Mouse (Mus musculus) urinary bladder, postnatal 14 days (tissue): ENCODE measurements around the gene Tmem209.

Experiments used
- DNase-seq: peaks from one replicate; pipeline ENCODE4 v3.0.0; 2021; ENCODE audit warnings: low spot score

Gene Tmem209

GRCm38 (mm10) chr6:30461755-30462344 is 47.7 kb downstream of the Tmem209 start:
- DNase-seq, result no peak

GRCm38 (mm10) chr6:30460750-30461446 is 48.7 kb downstream of the Tmem209 start:
- DNase-seq, result no peak

DNA sequence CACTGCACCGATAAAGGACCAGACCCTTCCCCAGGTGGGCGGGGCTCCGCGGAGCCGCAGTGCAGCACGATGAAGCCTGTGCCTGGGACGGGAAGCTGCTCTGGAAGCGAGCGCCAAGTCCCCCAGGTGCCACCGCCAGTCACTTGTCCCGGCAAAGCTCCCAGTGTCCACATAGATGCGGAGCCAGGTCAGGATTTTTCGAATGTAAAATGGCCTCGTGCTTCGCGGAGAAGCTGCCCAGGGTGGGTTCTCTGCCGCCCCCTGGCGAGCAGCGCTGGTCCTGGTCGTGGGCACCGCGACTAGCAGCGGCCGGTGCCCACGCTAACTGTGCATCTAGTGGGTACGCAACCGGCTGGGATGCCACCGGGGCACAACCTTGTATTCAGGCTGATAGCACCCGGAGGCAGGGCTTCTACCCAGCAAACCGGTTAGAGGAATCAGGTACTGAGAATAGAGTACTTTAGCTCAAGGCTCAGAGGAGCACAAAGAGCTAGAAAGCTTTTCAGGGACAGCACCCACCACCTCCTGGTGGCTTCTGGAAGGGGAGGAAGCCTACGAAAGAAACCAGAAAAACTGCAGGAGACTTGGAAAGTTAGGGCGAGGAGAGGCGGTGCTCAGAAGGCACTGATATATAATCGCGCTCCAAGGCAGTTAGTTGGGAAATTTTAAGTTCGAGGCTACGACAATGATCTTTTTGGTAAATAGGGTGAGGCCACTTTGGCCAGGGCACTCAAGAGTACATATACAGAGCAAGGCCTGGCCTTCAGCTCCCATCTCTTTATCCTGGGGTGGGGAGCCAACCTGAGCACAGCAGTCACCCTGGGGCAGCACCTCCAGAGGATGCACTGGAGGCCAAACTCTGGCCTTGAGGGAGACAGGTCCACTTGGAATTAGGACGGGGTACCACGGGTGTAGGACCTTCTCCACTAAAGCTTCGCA is 49.5 kb downstream of the Tmem209 start:
- DNase-seq, result peak; percentile 84

DNA sequence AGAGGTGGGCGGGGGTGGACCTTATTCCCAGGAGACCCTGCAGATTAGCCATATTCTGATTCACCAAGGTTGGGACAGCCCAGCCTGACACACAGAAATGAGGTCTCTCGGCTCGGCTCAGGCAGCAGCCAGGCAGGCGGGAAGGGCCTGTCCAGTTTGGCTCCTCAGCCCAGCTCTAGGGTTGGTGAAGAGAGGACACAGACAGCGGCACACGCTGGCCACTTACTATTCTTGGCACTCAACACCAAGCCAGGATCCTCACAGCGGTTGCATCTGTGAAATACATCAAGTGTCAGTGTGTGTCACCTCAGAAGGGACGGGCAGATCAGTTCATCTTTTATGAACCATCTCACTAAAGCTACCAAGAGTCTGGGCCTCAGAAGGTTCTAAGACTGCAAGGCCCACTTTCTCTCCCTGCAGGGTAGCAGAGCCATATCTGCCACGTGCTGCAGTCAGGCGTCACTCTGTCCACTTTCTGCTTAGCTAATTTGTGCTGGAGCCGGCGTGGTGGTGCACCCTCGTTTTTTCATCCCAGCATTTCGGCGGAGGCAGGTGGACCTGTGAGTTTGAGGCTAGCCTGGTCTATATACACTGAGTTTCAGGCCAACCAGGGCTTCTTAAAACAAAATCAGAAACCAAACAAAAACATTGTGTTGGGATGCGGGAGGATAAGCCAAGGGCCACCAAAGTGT is 50.4 kb downstream of the Tmem209 start:
- DNase-seq, result no peak

DNA sequence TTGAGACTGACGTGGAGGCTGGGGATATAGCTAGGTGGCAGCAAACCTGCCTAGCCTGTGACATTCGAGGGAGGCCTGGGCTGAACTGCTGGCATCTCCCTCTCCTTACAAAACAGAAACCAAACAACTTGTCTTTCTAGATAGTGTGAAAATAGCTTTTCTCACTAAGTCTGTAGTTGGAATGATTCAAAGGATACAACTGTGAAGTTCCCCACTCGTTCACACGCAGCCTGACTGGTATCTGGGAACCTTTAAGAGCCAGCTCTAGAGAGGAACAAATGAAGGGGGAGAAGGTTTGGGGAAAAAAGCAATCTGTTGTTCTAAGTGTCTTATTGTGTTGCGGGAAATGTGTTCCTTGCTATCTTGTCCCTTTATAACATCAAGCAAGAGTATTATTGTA is 51.0 kb downstream of the Tmem209 start:
- DNase-seq, result no peak

GRCm38 (mm10) chr6:30456991-30457390 is 52.6 kb downstream of the Tmem209 start:
- no peak for DNase-seq

DNA sequence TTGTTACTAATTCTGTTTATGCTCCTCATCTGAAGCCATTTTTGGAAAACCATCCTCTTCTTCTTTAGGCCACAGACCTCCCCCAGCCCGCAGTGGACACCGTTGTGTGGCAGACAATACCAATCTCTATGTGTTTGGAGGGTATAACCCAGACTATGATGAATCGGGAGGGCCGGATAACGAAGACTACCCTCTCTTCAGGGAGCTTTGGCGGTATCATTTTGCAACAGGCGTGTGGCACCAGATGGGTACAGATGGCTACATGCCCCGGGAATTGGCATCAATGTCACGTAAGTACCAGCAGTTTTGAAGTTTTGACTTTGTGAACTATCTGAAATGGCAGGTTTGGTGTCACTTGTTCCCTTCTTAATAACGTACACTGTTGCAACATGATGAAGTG is 70.0 kb downstream of the Tmem209 start:
- DNase-seq, result no peak

- DNase-seq, result no peak
Measured at GRCm38 (mm10) chr6:30437054-30437453, 72.5 kb downstream of the Tmem209 start.

- no peak for DNase-seq
Measured at GRCm38 (mm10) chr6:30436476-30436875, 73.1 kb downstream of the Tmem209 start.

GRCm38 (mm10) chr6:30432461-30433192 is 77.0 kb downstream of the Tmem209 start:
- DNase-seq, result no peak
